Mouse (Mus musculus): Measurements from ENCODE around the gene Slc13a2. TPM values are rescaled to one million over a fixed set of nuclear protein-coding genes. Genes with fewer than 3 reads are reported as not detected.

The Slc13a2 gene
- total and polyA plus RNA-seq, 2 experiments from 2014 or later, result not detected

GRCm38 (mm10) chr11:78455308-78455707 is 33.3 kb upstream of the Slc13a2 start:
- 48% methylated on average over 5 of the region's 5 CpGs for WGBS
- no peak for DNase-seq (ENCODE audit: low spot score)

GRCm38 (mm10) chr11:78454276-78454675 is 32.3 kb upstream of the Slc13a2 start:
- H3K9me3 ChIP-seq (ENCODE audit: low read length), result no peaks in the 10 kb centered on the region
- no peak for ATAC-seq (ENCODE audit: low FRiP score)
- no peaks in the 10 kb centered on the region for H3K36me3 ChIP-seq (ENCODE audit: insufficient read depth, low read length)
- H3K27ac ChIP-seq (ENCODE audit: low read depth, low read length), result no peak overlapping the region
- no peak overlapping the region for H3K4me2 ChIP-seq (ENCODE audit: low read depth, low read length, poor library complexity, severe bottlenecking)
- no peak for TF ChIP-seq CTCF (IDR thresholded peaks at IDR 0.05)
- 68% methylated on average over 7 of the region's 7 CpGs for WGBS
- no peak for DNase-seq (ENCODE audit: low spot score)
- H3K4me3 ChIP-seq (ENCODE audit: low read depth, low read length), result no peak overlapping the region
- no peak overlapping the region for H3K9ac ChIP-seq (replicated peaks; ENCODE audit: low read length, poor library complexity, severe bottlenecking)
- no peaks in the 10 kb centered on the region for H3K4me1 ChIP-seq (ENCODE audit: insufficient read depth, low read length)
- H3K27me3 ChIP-seq (ENCODE audit: insufficient read depth, low read length), result no peaks in the 10 kb centered on the region

More at GRCm38 (mm10) chr11:78455308-78455707, 33.3 kb upstream of the Slc13a2 start:
- Histone ChIP-seq H3K9me3 (ENCODE audit: low read length) (no peaks in the 10 kb centered on the region), H3K36me3 (ENCODE audit: insufficient read depth, low read length) (no peaks in the 10 kb centered on the region), H3K4me2 (ENCODE audit: low read depth, low read length, poor library complexity, severe bottlenecking) (no peak overlapping the region), H3K27ac (ENCODE audit: low read depth, low read length) (no peak overlapping the region), H3K9ac (replicated peaks; ENCODE audit: low read length, poor library complexity, severe bottlenecking) (no peak overlapping the region), H3K4me1 (ENCODE audit: insufficient read depth, low read length) (no peaks in the 10 kb centered on the region), H3K27me3 (ENCODE audit: insufficient read depth, low read length) (no peaks in the 10 kb centered on the region), H3K4me3 (ENCODE audit: low read depth, low read length) (no peak overlapping the region)
- TF ChIP-seq CTCF (IDR thresholded peaks at IDR 0.05), result peak; percentile 60
- ATAC-seq (ENCODE audit: low FRiP score), result no peak

GRCm38 (mm10) chr11:78453675-78454074 is 31.7 kb upstream of the Slc13a2 start:
- TF ChIP-seq CTCF (IDR thresholded peaks at IDR 0.05), result peak; percentile 94
- Histone ChIP-seq H3K9ac (replicated peaks; ENCODE audit: low read length, poor library complexity, severe bottlenecking) (no peak overlapping the region), H3K4me2 (ENCODE audit: low read depth, low read length, poor library complexity, severe bottlenecking) (no peak overlapping the region), H3K4me1 (ENCODE audit: insufficient read depth, low read length) (no peaks in the 10 kb centered on the region), H3K9me3 (ENCODE audit: low read length) (no peaks in the 10 kb centered on the region), H3K27me3 (ENCODE audit: insufficient read depth, low read length) (no peaks in the 10 kb centered on the region), H3K27ac (ENCODE audit: low read depth, low read length) (no peak overlapping the region), H3K4me3 (ENCODE audit: low read depth, low read length) (no peak overlapping the region), H3K36me3 (ENCODE audit: insufficient read depth, low read length) (no peaks in the 10 kb centered on the region)
- peak; percentile 57 for DNase-seq (ENCODE audit: low spot score)
- WGBS, result 12% methylated on average over 4 of the region's 4 CpGs
- ATAC-seq (ENCODE audit: low FRiP score), result no peak

- Histone ChIP-seq H3K4me2 (ENCODE audit: low read depth, low read length, poor library complexity, severe bottlenecking) (no peak overlapping the region), H3K4me3 (ENCODE audit: low read depth, low read length) (no peak overlapping the region), H3K4me1 (ENCODE audit: insufficient read depth, low read length) (no peaks in the 10 kb centered on the region), H3K9ac (replicated peaks; ENCODE audit: low read length, poor library complexity, severe bottlenecking) (no peak overlapping the region), H3K9me3 (ENCODE audit: low read length) (no peaks in the 10 kb centered on the region), H3K27ac (ENCODE audit: low read depth, low read length) (no peak overlapping the region), H3K36me3 (ENCODE audit: insufficient read depth, low read length) (no peaks in the 10 kb centered on the region), H3K27me3 (ENCODE audit: insufficient read depth, low read length) (no peaks in the 10 kb centered on the region)
- TF ChIP-seq CTCF (IDR thresholded peaks at IDR 0.05), result no peak
- 57% methylated on average over 2 of the region's 2 CpGs for WGBS
- no peak for ATAC-seq (ENCODE audit: low FRiP score)
- DNase-seq (ENCODE audit: low spot score), result no peak
These were observed 28.3 kb upstream of the Slc13a2 start for GRCm38 (mm10) chr11:78450337-78450736.

GRCm38 (mm10) chr11:78448242-78448641 is 26.2 kb upstream of the Slc13a2 start:
- Histone ChIP-seq H3K4me1 (ENCODE audit: insufficient read depth, low read length) (no peaks in the 10 kb centered on the region), H3K27ac (ENCODE audit: low read depth, low read length) (no peak overlapping the region), H3K27me3 (ENCODE audit: insufficient read depth, low read length) (no peaks in the 10 kb centered on the region), H3K4me3 (ENCODE audit: low read depth, low read length) (no peak overlapping the region), H3K36me3 (ENCODE audit: insufficient read depth, low read length) (no peaks in the 10 kb centered on the region), H3K4me2 (ENCODE audit: low read depth, low read length, poor library complexity, severe bottlenecking) (no peak overlapping the region), H3K9me3 (ENCODE audit: low read length) (no peaks in the 10 kb centered on the region), H3K9ac (replicated peaks; ENCODE audit: low read length, poor library complexity, severe bottlenecking) (no peak overlapping the region)
- WGBS, result 90% methylated on average over 1 of the region's 1 CpGs
- ATAC-seq (ENCODE audit: low FRiP score) (no peak), DNase-seq (ENCODE audit: low spot score) (no peak)
- no peak for TF ChIP-seq CTCF (IDR thresholded peaks at IDR 0.05)

- ATAC-seq (ENCODE audit: low FRiP score), result no peak
- WGBS, result 72% methylated on average over 3 of the region's 3 CpGs
These were observed 25.2 kb upstream of the Slc13a2 start for GRCm38 (mm10) chr11:78447168-78447567.

More at GRCm38 (mm10) chr11:78447168-78447567, 25.2 kb upstream of the Slc13a2 start:
- Histone ChIP-seq H3K36me3 (ENCODE audit: insufficient read depth, low read length) (no peaks in the 10 kb centered on the region), H3K9ac (replicated peaks; ENCODE audit: low read length, poor library complexity, severe bottlenecking) (no peak overlapping the region), H3K4me2 (ENCODE audit: low read depth, low read length, poor library complexity, severe bottlenecking) (no peak overlapping the region), H3K9me3 (ENCODE audit: low read length) (no peaks in the 10 kb centered on the region), H3K4me1 (ENCODE audit: insufficient read depth, low read length) (no peaks in the 10 kb centered on the region), H3K27ac (ENCODE audit: low read depth, low read length) (no peak overlapping the region), H3K4me3 (ENCODE audit: low read depth, low read length) (no peak overlapping the region), H3K27me3 (ENCODE audit: insufficient read depth, low read length) (no peaks in the 10 kb centered on the region)
- no peak for TF ChIP-seq CTCF (IDR thresholded peaks at IDR 0.05)
- no peak for DNase-seq (ENCODE audit: low spot score)
